Mouse (Mus musculus): ENCODE results near the gene Mpc1. TPM values are rescaled to one million over a fixed set of nuclear protein-coding genes. Genes with fewer than 3 reads are reported as not detected.
"Not testable (repeated sequence)": the region's sequence is repeated elsewhere in the genome, so short reads cannot be mapped to it uniquely, and the experiment has no call there.

The Mpc1 gene
- polyA plus RNA-seq, 1 experiment from 2014 or later = 96.4 TPM

GRCm38 (mm10) chr17:8242186-8242585 lies 40.5 kb upstream of the Mpc1 start:
- WGBS = 90% methylated on average over 11 of the region's 11 CpGs
- no peaks in the 10 kb centered on the region for H3K4me1 ChIP-seq (ENCODE audit: control insufficient read depth, insufficient read depth, low read length)
- DNase-seq (ENCODE audit: low spot score) = no peak
- no peak for ATAC-seq (ENCODE audit: insufficient number of reproducible peaks, low FRiP score, low TSS enrichment, low read depth)
- H3K36me3 ChIP-seq (ENCODE audit: control insufficient read depth, insufficient read depth, low read length) = no peaks in the 10 kb centered on the region
- H3K4me2 ChIP-seq (ENCODE audit: low read depth, severe bottlenecking) = no peak overlapping the region
- no peak overlapping the region for H3K9ac ChIP-seq (ENCODE audit: low read length)
- H3K27me3 ChIP-seq (ENCODE audit: control insufficient read depth, insufficient read depth, low read length) = no peaks in the 10 kb centered on the region
- no peak overlapping the region for H3K4me3 ChIP-seq (ENCODE audit: low read depth, low read length)
- H3K27ac ChIP-seq (replicated peaks; ENCODE audit: low read depth, low read length) = no peak overlapping the region
- no peaks in the 10 kb centered on the region for H3K9me3 ChIP-seq (ENCODE audit: control insufficient read depth, low read length)

GRCm38 (mm10) chr17:8244124-8244523 lies 38.6 kb upstream of the Mpc1 start:
- Histone ChIP-seq H3K9ac (ENCODE audit: low read length) (no peak overlapping the region; the same call in 1 of the 2 replicates), H3K27me3 (ENCODE audit: control insufficient read depth, insufficient read depth, low read length) (no peaks in the 10 kb centered on the region), H3K4me1 (ENCODE audit: control insufficient read depth, insufficient read depth, low read length) (no peaks in the 10 kb centered on the region), H3K4me2 (ENCODE audit: low read depth, severe bottlenecking) (no peak overlapping the region), H3K9me3 (ENCODE audit: control insufficient read depth, low read length) (no peaks in the 10 kb centered on the region), H3K27ac (replicated peaks; ENCODE audit: low read depth, low read length) (no peak overlapping the region), H3K36me3 (ENCODE audit: control insufficient read depth, insufficient read depth, low read length) (no peaks in the 10 kb centered on the region), H3K4me3 (ENCODE audit: low read depth, low read length) (no peak overlapping the region)
- DNase-seq (ENCODE audit: low spot score) = no peak
- ATAC-seq (ENCODE audit: insufficient number of reproducible peaks, low FRiP score, low TSS enrichment, low read depth) = no peak
- WGBS = 81% methylated on average over 2 of the region's 2 CpGs

DNA sequence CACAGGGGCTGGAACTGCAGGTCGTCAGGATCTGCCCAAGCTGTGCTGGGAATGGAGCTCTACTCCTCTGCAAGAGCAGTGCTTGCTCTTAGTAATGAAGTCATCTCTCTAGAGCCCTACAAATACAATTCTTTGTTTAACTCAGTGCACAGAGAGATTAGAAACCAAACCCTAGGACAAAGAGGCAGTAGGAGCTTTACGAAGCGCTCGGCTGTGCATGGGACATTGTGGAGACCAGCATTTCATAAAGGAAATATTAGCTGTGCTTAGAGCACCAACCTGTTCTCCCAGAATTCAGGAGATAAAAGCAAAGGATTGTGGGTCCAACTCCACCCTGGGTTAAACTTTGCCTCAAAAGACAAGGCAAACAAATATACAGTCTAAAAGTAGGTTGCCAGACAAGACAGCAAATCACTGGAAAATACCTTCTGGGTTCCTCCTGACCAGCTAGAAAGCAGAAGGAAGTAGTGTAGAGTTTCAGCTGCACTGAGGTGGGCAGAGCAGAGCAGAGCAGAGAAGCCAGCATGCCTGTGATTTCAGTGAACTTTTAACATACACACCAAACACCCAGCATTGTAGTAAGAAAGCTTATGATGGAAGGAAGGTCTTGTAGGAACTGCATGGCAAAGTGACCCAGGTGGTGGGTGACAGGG lies 36.5 kb upstream of the Mpc1 start:
- Histone ChIP-seq H3K36me3 (ENCODE audit: control insufficient read depth, insufficient read depth, low read length) (no peaks in the 10 kb centered on the region), H3K4me3 (ENCODE audit: low read depth, low read length) (no peak overlapping the region), H3K27me3 (ENCODE audit: control insufficient read depth, insufficient read depth, low read length) (no peaks in the 10 kb centered on the region), H3K9ac (ENCODE audit: low read length) (no peak overlapping the region), H3K4me1 (ENCODE audit: control insufficient read depth, insufficient read depth, low read length) (no peaks in the 10 kb centered on the region), H3K9me3 (ENCODE audit: control insufficient read depth, low read length) (no peaks in the 10 kb centered on the region), H3K4me2 (ENCODE audit: low read depth, severe bottlenecking) (no peak overlapping the region), H3K27ac (replicated peaks; ENCODE audit: low read depth, low read length) (no peak overlapping the region)
- WGBS = 84% methylated on average over 4 of the region's 4 CpGs
- no peak for DNase-seq (ENCODE audit: low spot score)
- ATAC-seq (ENCODE audit: insufficient number of reproducible peaks, low FRiP score, low TSS enrichment, low read depth) = no peak

GRCm38 (mm10) chr17:8251704-8252103 lies 31.0 kb upstream of the Mpc1 start:
- no peak overlapping the region for H3K9ac ChIP-seq (ENCODE audit: low read length)
- 89% methylated on average over 7 of the region's 7 CpGs for WGBS
- no peaks in the 10 kb centered on the region for H3K9me3 ChIP-seq (ENCODE audit: control insufficient read depth, low read length)
- ATAC-seq (ENCODE audit: insufficient number of reproducible peaks, low FRiP score, low TSS enrichment, low read depth) (no peak), DNase-seq (ENCODE audit: low spot score) (no peak)
- no peaks in the 10 kb centered on the region for H3K36me3 ChIP-seq (ENCODE audit: control insufficient read depth, insufficient read depth, low read length)
- H3K27ac ChIP-seq (replicated peaks; ENCODE audit: low read depth, low read length) = no peak overlapping the region
- no peak overlapping the region for H3K4me3 ChIP-seq (ENCODE audit: low read depth, low read length)
- H3K4me2 ChIP-seq (ENCODE audit: low read depth, severe bottlenecking) = no peak overlapping the region
- no peaks in the 10 kb centered on the region for H3K4me1 ChIP-seq (ENCODE audit: control insufficient read depth, insufficient read depth, low read length)
- no peaks in the 10 kb centered on the region for H3K27me3 ChIP-seq (ENCODE audit: control insufficient read depth, insufficient read depth, low read length)

- Histone ChIP-seq H3K27ac (replicated peaks; ENCODE audit: low read depth, low read length) (no peak overlapping the region), H3K9me3 (ENCODE audit: control insufficient read depth, low read length) (no peaks in the 10 kb centered on the region), H3K4me1 (ENCODE audit: control insufficient read depth, insufficient read depth, low read length) (no peaks in the 10 kb centered on the region), H3K4me3 (ENCODE audit: low read depth, low read length) (no peak overlapping the region), H3K9ac (ENCODE audit: low read length) (no peak overlapping the region), H3K27me3 (ENCODE audit: control insufficient read depth, insufficient read depth, low read length) (no peaks in the 10 kb centered on the region), H3K4me2 (ENCODE audit: low read depth, severe bottlenecking) (no peak overlapping the region), H3K36me3 (ENCODE audit: control insufficient read depth, insufficient read depth, low read length) (no peaks in the 10 kb centered on the region)
- DNase-seq (ENCODE audit: low spot score) (no peak), ATAC-seq (ENCODE audit: insufficient number of reproducible peaks, low FRiP score, low TSS enrichment, low read depth) (no peak)
Measured at GRCm38 (mm10) chr17:8254268-8254667, 28.4 kb upstream of the Mpc1 start.

DNA sequence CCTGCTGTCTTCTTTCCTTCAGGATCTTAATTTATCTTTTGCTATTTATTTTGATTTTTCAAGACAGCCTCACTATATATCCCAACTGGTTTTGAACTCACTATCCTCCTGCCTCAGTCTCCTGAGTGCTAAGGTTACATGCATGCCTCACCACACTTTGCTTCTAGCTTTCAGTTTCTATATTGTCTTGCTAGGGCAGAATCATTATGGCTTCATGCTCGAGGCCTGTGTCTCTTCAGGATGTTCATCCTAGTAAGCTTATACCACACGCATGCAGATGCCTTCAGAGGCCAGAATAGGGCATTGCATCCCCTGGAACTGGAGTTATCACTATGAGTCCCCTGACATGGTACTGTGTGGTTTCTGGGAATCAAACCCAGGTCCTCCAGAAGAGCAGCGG lies 27.8 kb upstream of the Mpc1 start:
- DNase-seq (ENCODE audit: low spot score) (no peak), ATAC-seq (ENCODE audit: insufficient number of reproducible peaks, low FRiP score, low TSS enrichment, low read depth) (no peak)
- no peak overlapping the region for H3K4me3 ChIP-seq (ENCODE audit: low read depth, low read length)
- H3K9ac ChIP-seq (ENCODE audit: low read length) = no peak overlapping the region
- no peaks in the 10 kb centered on the region for H3K4me1 ChIP-seq (ENCODE audit: control insufficient read depth, insufficient read depth, low read length)
- WGBS = 75% methylated on average over 3 of the region's 3 CpGs
- H3K36me3 ChIP-seq (ENCODE audit: control insufficient read depth, insufficient read depth, low read length) = no peaks in the 10 kb centered on the region
- H3K9me3 ChIP-seq (ENCODE audit: control insufficient read depth, low read length) = no peaks in the 10 kb centered on the region
- H3K27ac ChIP-seq (replicated peaks; ENCODE audit: low read depth, low read length) = no peak overlapping the region
- no peak overlapping the region for H3K4me2 ChIP-seq (ENCODE audit: low read depth, severe bottlenecking)
- H3K27me3 ChIP-seq (ENCODE audit: control insufficient read depth, insufficient read depth, low read length) = no peaks in the 10 kb centered on the region

GRCm38 (mm10) chr17:8255583-8255982 lies 27.1 kb upstream of the Mpc1 start:
- H3K4me1 ChIP-seq (ENCODE audit: control insufficient read depth, insufficient read depth, low read length) = no peaks in the 10 kb centered on the region
- H3K9ac ChIP-seq (ENCODE audit: low read length) = no peak overlapping the region
- DNase-seq (ENCODE audit: low spot score) (no peak), ATAC-seq (ENCODE audit: insufficient number of reproducible peaks, low FRiP score, low TSS enrichment, low read depth) (no peak)
- no peaks in the 10 kb centered on the region for H3K9me3 ChIP-seq (ENCODE audit: control insufficient read depth, low read length)
- 85% methylated on average over 6 of the region's 6 CpGs for WGBS
- no peak overlapping the region for H3K27ac ChIP-seq (replicated peaks; ENCODE audit: low read depth, low read length)
- H3K27me3 ChIP-seq (ENCODE audit: control insufficient read depth, insufficient read depth, low read length) = no peaks in the 10 kb centered on the region
- H3K36me3 ChIP-seq (ENCODE audit: control insufficient read depth, insufficient read depth, low read length) = no peaks in the 10 kb centered on the region
- H3K4me2 ChIP-seq (ENCODE audit: low read depth, severe bottlenecking) = no peak overlapping the region
- no peak overlapping the region for H3K4me3 ChIP-seq (ENCODE audit: low read depth, low read length)

DNA sequence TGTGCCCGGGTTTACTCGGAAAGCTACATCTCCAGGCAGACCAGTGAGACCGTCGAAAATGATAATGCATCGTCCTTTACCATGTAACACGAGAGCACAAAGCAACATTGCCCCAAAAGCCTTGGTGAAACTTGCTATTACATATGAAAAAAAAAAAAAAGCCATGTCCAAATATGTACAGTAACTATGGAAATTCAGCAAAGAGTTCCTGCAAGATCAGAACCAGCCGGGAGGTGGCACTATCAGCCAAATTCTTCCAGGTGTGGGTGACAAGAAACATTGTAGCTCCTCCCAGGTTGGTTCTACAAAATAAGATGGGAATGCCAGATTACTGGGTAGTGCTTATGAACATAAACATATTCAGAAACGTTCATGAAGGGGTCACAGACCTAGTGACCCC lies 25.7 kb upstream of the Mpc1 start:
- Histone ChIP-seq H3K27ac (replicated peaks; ENCODE audit: low read depth, low read length) (no peak overlapping the region), H3K36me3 (ENCODE audit: control insufficient read depth, insufficient read depth, low read length) (no peaks in the 10 kb centered on the region), H3K9me3 (ENCODE audit: control insufficient read depth, low read length) (no peaks in the 10 kb centered on the region), H3K4me2 (ENCODE audit: low read depth, severe bottlenecking) (no peak overlapping the region), H3K9ac (ENCODE audit: low read length) (no peak overlapping the region), H3K27me3 (ENCODE audit: control insufficient read depth, insufficient read depth, low read length) (no peaks in the 10 kb centered on the region), H3K4me1 (ENCODE audit: control insufficient read depth, insufficient read depth, low read length) (no peaks in the 10 kb centered on the region), H3K4me3 (ENCODE audit: low read depth, low read length) (no peak overlapping the region)
- no peak for ATAC-seq (ENCODE audit: insufficient number of reproducible peaks, low FRiP score, low TSS enrichment, low read depth)
- 76% methylated on average over 8 of the region's 8 CpGs for WGBS
- no peak for DNase-seq (ENCODE audit: low spot score)

DNA sequence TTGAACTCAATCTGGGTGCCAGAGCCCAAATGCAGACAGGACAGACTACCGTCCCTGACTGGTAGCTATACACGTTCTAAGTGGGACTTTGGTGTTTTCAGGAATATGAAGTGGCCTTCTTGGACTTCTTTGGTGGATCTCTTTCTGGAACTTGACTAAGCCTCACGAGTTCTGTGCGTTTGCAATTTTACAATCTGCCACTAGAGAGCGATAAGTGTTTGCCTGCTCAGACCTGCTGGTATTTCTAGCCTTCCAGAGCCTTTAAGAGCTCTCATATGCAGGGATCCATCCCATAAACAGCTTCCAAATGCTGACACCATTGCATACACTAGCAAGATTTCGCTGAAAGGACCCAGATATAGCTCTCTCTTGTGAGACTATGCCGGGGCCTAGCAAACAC lies 18.1 kb upstream of the Mpc1 start:
- not testable (repeated sequence) for ATAC-seq (ENCODE audit: insufficient number of reproducible peaks, low FRiP score, low TSS enrichment, low read depth); H3K9ac ChIP-seq (ENCODE audit: low read length); H3K36me3 ChIP-seq (ENCODE audit: control insufficient read depth, insufficient read depth, low read length); H3K4me1 ChIP-seq (ENCODE audit: control insufficient read depth, insufficient read depth, low read length); H3K9me3 ChIP-seq (ENCODE audit: control insufficient read depth, low read length); H3K4me3 ChIP-seq (ENCODE audit: low read depth, low read length); H3K4me2 ChIP-seq (ENCODE audit: low read depth, severe bottlenecking); H3K27me3 ChIP-seq (ENCODE audit: control insufficient read depth, insufficient read depth, low read length); H3K27ac ChIP-seq (replicated peaks; ENCODE audit: low read depth, low read length)
- peak; percentile 63 for DNase-seq (ENCODE audit: low spot score)
- WGBS = 19% methylated on average over 7 of the region's 7 CpGs
